Mouse (Mus musculus) retina, embryonic 14.5 days (tissue): ENCODE measurements around the gene Gm29094.
"Not testable (repeated sequence)": the region's sequence is repeated elsewhere in the genome, so short reads cannot be mapped to it uniquely, and the experiment has no call there.

Source experiments
- DNase-seq: peaks from one replicate; pipeline ENCODE4 v3.0.0-alpha.2; 2015; ENCODE audit warnings: low spot score

The Gm29094 gene

GRCm38 (mm10) chr9:89198969-89199416, at the start of gene Gm29094, which contains the start of gene Bcl2a1b:
TSS of gene Gm29094 (plus strand) at chr9:89199379.
TSS of gene Bcl2a1b (plus strand) at chr9:89199209.
- not testable (repeated sequence) for DNase-seq

DNA sequence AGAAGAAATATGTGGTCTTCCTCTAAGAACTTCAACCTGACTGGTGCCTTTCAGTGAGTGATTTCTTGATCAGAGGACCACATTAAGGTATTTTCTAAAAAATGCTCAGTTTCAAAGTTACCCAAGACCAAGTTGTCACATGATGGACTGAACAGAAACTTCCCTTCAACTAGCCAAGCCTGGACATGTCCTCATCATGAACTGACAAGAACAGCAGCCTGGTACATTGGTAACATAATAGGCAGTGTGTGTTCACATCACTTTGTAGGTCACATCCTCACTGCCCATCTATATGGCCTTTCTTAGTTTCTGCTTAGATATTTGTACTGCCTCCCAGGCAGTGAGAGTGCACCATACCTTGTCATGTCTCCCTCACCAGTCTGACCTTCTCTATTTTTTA, 26.6 kb upstream of the Gm29094 start:
- DNase-seq, result not testable (repeated sequence)

DNA sequence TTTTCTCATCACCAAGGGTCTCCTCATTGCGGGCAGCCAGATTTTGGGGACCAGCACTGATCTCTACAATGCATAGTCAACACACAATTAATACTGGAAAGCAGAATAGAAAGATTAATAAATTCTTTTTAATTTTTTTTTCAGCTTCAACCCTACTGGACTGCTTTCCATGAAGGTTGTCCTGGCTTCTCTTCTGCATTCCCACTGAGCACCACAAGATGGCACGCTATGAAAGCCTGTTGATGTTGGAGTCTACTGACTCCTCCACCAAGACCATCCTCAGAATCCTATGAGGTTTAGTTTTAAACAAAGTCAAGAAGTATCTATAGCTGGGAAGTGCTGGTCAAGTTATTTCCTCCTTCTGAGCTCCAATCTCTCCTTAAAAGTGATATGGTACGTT, 20.3 kb upstream of the Gm29094 start:
- DNase-seq, result peak; percentile 58

DNA sequence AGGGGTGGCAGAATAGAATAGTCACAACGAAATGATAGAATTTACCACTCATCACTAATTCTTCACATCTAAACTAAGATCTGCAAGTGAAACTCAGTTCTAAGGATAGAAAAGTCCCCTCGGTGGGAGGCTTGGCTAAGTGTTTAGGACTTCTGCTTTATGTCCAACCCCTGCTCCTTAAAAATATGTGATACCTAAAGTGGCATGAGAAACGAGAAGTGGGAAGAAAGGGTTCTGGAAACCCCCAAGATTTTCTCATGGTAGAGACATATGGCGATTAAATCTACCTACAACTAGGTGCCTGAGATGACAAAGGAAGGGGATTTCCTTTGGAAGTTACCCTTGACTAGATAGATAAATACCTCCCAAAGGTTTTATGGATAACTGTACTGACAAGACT, 19.7 kb upstream of the Gm29094 start:
- DNase-seq, result not testable (repeated sequence)

GRCm38 (mm10) chr9:89187006-89187405, 12.2 kb upstream of the Gm29094 start:
- DNase-seq, result not testable (repeated sequence)

DNA sequence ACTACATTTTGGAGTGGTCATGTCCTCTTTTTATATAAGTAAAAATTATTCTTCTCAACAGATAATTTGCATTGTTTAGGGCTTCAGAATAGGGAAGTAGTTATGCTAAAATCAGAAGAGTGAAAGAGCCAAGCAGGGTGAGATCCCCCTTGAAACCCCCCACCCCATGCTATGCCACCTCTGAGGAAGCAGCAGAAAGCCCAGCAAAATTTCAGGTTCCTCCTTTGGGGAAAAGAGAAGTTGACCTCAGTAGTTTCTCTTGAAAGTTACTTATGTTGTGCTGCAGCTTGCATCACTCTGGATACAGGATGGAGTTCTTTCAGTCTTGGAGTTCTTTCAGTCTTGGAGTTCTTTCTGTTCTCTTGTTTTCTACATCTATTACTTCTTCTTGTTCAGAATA, 3.7 kb upstream of the Gm29094 start:
- not testable (repeated sequence) for DNase-seq

GRCm38 (mm10) chr9:89197509-89197908, 1.7 kb upstream of the Gm29094 start:
- not testable (repeated sequence) for DNase-seq

DNA sequence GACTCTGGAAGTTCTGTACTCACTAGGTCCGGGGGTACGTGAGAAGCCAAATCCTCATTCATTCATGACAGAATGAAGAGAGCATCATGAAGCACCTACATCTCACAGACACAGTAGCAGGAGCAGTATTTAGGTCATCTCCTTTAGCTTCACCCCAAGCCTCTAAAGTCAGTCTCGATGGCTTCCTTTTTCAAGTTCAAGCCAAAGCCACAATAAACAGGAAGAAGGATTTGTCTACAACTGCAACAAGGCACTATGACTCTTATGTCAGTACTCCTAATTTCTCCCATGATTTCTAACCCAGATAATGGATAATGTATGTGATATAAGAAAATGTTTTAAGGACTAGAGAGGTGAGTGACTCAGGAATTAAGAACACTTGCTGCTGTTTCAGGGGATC, 830 bp upstream of the Gm29094 start:
- not testable (repeated sequence) for DNase-seq

DNA sequence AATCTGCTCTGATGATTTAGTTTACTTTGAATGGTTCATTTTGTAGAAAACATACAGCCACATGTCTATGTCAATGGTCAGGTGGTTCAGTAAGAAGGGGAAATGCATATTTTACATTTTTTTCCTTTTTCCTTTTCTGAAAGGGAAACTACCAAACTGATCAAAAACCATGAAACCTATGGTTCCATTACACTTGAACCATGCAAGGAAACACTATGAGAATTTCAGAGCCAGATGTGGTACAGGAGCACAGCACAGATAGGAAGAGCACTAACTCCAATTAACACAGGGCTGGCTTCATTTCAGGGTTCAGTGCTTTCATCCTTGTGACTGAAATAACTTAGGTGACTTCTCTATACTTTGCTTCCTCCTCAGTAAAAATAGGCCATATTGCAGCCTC, 3.1 kb downstream of the Gm29094 start:
- DNase-seq, result not testable (repeated sequence)

- DNase-seq, result not testable (repeated sequence)
Observed at GRCm38 (mm10) chr9:89208939-89209338, 9.8 kb downstream of the Gm29094 start.

- DNase-seq, result peak; percentile 25
Observed at GRCm38 (mm10) chr9:89210353-89211064, 11.3 kb downstream of the Gm29094 start, which contains the start of gene Mthfs. TSS of gene Mthfs (plus strand) at chr9:89210676.

GRCm38 (mm10) chr9:89211065-89211858, 12.1 kb downstream of the Gm29094 start:
- peak; percentile 37 for DNase-seq

DNA sequence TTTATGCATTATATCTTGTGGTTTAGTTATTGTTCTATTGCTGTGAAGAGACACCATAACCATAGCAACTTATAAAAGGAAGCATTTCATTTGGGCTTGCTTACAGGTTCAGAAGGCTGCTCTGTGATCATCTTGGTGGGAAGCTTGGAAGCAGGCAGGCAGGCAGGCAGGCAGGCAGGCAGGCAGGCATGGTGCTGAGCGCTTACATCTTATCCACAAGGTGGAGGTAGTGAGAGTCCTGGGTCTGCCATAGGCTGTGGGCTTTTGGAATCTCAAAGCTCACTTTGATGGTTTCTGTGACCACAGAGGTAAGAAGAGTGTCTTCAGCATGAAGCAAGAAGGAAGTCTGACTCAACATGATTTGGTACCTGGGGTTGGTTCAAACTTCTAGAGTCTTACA, 13.2 kb downstream of the Gm29094 start:
- DNase-seq, result peak; percentile 12

GRCm38 (mm10) chr9:89218174-89218573, 19.0 kb downstream of the Gm29094 start:
- DNase-seq, result not testable (repeated sequence)

DNA sequence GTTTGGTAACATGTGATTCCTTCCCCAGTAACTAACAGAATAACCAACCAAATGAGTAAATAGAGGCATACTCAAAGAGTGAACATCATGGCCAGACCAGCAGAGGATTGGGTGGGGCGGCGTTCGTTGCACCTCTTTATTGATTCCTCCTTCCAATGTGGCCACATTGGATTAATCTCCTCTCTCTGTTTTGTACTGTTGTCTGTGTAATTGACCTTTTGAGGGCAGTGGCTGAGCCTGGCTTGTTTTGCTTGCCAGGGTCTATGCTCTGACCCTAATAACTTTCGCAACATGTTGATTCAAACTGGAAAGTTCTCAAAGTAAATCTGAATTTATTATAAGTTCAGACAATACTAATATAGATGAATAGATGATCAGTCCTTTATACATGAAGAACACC, 20.5 kb downstream of the Gm29094 start:
- not testable (repeated sequence) for DNase-seq

- not testable (repeated sequence) for DNase-seq
Observed at GRCm38 (mm10) chr9:89220704-89221287, 21.6 kb downstream of the Gm29094 start.

- peak; percentile 18 for DNase-seq
Observed at GRCm38 (mm10) chr9:89226071-89226470, 26.9 kb downstream of the Gm29094 start.

- DNase-seq, result no peak
Observed at GRCm38 (mm10) chr9:89228122-89228521, 28.9 kb downstream of the Gm29094 start.

DNA sequence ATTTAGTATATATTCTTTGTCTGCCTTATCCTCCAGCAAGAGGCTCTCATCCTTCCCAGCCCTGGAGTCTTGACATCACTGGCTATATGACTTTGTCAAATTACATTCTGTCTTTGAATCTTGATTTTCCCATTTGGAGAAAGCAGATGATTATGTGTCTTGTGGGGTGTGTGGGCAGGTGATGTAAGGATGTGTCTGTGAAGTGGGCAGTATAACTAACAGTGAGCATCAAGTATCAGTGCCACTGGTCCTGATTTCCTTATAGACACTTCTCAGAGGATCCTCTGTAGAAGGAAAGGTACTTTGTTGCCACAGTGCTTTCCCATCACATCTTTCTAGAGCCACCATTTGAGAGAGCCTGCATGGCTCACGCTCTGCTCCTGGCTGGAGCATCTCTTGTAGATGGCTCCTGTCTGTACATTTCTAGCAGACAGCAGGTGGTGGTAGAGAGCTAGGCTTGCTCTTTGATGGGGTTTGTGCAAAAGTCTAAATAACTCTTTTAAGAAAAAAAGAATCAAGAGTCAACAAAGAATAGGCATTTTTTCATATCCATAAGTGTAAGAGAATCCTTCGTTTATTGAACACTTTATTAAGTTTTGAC, 31.8 kb downstream of the Gm29094 start:
- DNase-seq, result peak; percentile 4

GRCm38 (mm10) chr9:89237131-89237530, 38.0 kb downstream of the Gm29094 start:
- not testable (repeated sequence) for DNase-seq

GRCm38 (mm10) chr9:89238976-89239505, 39.9 kb downstream of the Gm29094 start:
- DNase-seq, result not testable (repeated sequence)
